Mouse (Mus musculus) ES-Bruce4 (cell line): ENCODE measurements around the gene Hoxd8. TPM values are rescaled to one million over a fixed set of nuclear protein-coding genes. Genes with fewer than 3 reads are reported as not detected.
A peak's percentile ranks its signal among the peaks of the same experiment; 100 is the strongest.

Source experiments
- H3K27ac ChIP-seq: 2 replicates; pipeline ENCODE4 v1.5.1; 2012; ENCODE audit warnings: low read length, inconsistent platforms; ENCODE audit not compliant: insufficient read depth
- H3K27me3 ChIP-seq: 2 replicates; pipeline ENCODE4 v1.6.1; 2012; ENCODE audit warnings: mild to moderate bottlenecking, low read length, inconsistent platforms; ENCODE audit not compliant: control insufficient read depth, poor library complexity, insufficient read depth, severe bottlenecking
- H3K36me3 ChIP-seq: 2 replicates; pipeline ENCODE4 v1.6.1; 2012; ENCODE audit warnings: inconsistent platforms, mild to moderate bottlenecking, low read length, moderate library complexity; ENCODE audit not compliant: control insufficient read depth, poor library complexity, insufficient read depth, severe bottlenecking
- H3K4me1 ChIP-seq: one replicate; pipeline ENCODE4 v1.8.1; 2011; ENCODE audit warnings: low read length; ENCODE audit not compliant: control insufficient read depth, insufficient read depth
- H3K4me3 ChIP-seq: 2 replicates; pipeline ENCODE4 v1.5.1; 2011; ENCODE audit warnings: low read depth, mild to moderate bottlenecking, low read length
- H3K9ac ChIP-seq: 2 replicates; pipeline ENCODE4 v1.6.1; 2012; ENCODE audit warnings: low read depth, mild to moderate bottlenecking, inconsistent platforms; ENCODE audit not compliant: poor library complexity, severe bottlenecking
- H3K9me3 ChIP-seq: replicated peaks from 2 replicates; pipeline ENCODE4 v1.6.1; 2012; ENCODE audit warnings: mild to moderate bottlenecking, low read length, inconsistent platforms; ENCODE audit not compliant: control insufficient read depth, poor library complexity, insufficient read depth, severe bottlenecking
- CTCF ChIP-seq: IDR thresholded peaks from one replicate; pipeline ENCODE4 v1.8.1; 2011; ENCODE audit warnings: low read depth, low read length
- EP300 ChIP-seq: IDR thresholded peaks from 2 replicates; pipeline ENCODE4 v1.6.1; 2011; ENCODE audit warnings: low read depth, low read length; ENCODE audit not compliant: insufficient read depth
- POLR2A ChIP-seq: IDR thresholded peaks from one replicate; pipeline ENCODE4 v1.8.1; 2011; ENCODE audit warnings: low read length; ENCODE audit not compliant: insufficient read depth
- polyA plus RNA-seq: library from polyadenylated mRNA; stranded (reverse); fragments of >200 nt; gene quantifications from 2 replicates; pipeline ENCODE4 v1.2.4, GENCODE M21; 2011; ENCODE audit warnings: low read depth; ENCODE audit not compliant: missing spikeins, insufficient read depth, insufficient read length

Hoxd8 gene
- polyA plus RNA-seq, 1 experiment = 2.1 TPM

DNA sequence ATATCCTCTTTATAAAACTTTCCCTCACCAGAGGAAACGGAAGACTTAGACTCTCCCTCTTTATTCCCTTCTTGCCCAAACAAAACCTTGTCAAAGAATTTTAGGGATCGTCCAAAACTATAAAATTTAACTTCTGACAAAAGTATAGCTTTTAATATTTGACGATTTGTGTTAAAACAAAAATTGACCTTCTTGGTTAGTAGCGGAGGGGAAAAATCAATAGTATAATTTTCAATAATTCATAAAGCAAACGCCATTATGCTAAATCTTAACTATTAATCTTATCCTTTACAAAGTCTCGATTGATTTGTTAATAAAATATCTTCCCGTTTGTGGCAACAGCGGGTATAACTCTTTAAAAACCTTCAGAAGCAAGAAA is 14.1 kb upstream of the Hoxd8 start:
- no peak overlapping the region for H3K27ac ChIP-seq
- H3K4me1 ChIP-seq = no peaks in the 10 kb centered on the region
- H3K27me3 ChIP-seq = peaks cover 59% of the 10 kb centered on the region
- H3K36me3 ChIP-seq = no peaks in the 10 kb centered on the region
- no peak for TF ChIP-seq EP300
- TF ChIP-seq POLR2A = no peak
- no peak for TF ChIP-seq CTCF
- no peak overlapping the region for H3K9ac ChIP-seq
- no peak overlapping the region for H3K4me3 ChIP-seq
- no peaks in the 10 kb centered on the region for H3K9me3 ChIP-seq

DNA sequence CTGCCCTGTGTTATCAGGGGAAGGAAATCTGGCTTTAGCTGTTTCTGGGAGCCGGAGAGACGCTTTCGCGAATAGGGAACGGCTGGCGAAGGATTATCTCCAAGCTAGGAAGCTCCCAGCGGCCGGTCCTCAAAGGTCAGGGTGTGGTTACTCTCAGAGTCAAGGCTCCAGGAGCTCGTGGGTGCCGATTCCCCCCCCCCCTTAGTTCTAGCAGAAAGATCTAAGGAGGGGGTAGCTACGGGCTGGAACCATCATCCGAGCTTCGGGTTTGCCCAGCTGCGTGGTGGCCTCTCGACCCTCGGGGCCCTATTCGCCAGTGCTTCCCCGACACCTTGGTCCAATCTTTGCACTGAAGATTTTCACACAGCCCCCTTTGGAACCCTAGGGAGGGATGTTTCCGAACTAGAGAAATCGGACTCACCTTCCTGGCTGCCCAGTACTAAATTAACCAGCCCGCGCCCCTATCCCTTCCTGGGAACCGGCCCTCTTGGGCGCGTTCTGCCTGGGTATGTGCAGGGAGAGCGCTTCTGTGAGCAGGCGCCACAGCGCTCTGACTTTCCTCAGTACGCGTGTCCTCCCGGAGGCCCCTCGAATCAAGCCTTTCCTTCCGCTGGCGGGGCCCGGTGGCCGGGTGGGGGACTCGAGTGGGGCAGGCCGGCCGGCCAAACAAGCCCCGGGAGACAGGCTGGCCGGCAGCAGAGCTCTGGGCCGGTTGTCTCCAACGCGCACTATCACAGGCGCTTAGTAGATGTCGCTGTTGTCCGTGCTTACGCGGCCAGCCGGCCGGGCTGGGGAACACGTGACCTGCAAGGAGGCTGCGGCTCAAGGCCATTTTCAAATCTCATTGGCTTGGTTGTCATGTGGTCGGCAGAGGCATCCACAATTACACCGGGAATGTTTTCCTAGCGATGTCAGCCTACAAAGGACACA is 13.1 kb upstream of the Hoxd8 start, which contains the start of gene Hoxd10:
Gene Hoxd10, plus strand, starts transcription at position 903 of the 930 bp plus-strand sequence.
- peak within 1 kb of the TSS; percentile 49 for H3K4me3 ChIP-seq
- no peak within 1 kb of the TSS for H3K27ac ChIP-seq
- no peaks in the 10 kb centered on the region for H3K36me3 ChIP-seq
- TF ChIP-seq EP300 (no peak), CTCF (peak; percentile 59)
- H3K9me3 ChIP-seq = no peaks in the 10 kb centered on the region
- H3K9ac ChIP-seq = 0 out of 2 replicates have a peak within 1 kb of the TSS, but pooled peaks have one; percentile 10
- H3K4me1 ChIP-seq = no peaks in the 10 kb centered on the region
- H3K27me3 ChIP-seq = peaks cover 64% of the 10 kb centered on the region

DNA sequence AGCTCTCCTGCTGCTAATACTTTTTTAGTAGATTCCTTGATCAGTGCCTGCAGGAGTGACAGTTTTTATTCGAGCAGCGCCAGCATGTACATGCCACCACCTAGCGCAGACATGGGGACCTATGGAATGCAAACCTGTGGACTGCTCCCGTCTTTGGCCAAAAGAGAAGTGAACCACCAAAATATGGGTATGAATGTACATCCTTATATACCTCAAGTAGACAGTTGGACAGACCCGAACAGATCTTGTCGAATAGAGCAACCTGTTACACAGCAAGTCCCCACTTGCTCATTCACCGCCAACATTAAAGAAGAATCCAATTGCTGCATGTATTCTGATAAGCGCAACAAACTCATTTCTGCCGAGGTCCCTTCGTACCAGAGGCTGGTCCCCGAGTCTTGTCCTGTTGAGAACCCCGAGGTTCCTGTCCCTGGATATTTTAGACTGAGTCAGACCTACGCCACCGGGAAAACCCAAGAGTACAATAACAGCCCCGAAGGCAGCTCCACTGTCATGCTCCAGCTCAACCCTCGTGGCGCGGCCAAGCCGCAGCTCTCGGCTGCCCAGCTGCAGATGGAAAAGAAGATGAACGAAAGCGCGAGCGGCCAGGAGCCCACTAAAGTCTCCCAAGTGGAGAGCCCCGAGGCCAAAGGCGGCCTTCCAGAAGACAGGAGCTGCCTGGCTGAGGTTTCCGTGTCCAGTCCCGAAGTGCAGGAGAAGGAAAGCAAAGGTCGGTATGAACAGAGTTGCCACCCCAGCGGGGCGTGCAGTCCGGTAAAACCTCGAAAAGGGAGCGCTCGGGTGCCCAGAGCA is 12.2 kb upstream of the Hoxd8 start:
- peaks cover 64% of the 10 kb centered on the region for H3K27me3 ChIP-seq
- no peaks in the 10 kb centered on the region for H3K4me1 ChIP-seq
- no peaks in the 10 kb centered on the region for H3K36me3 ChIP-seq
- TF ChIP-seq CTCF = no peak
- TF ChIP-seq EP300 = no peak
- no peak for TF ChIP-seq POLR2A
- H3K4me3 ChIP-seq = peak overlapping the region; percentile 22
- H3K9me3 ChIP-seq = no peaks in the 10 kb centered on the region
- no peak overlapping the region for H3K9ac ChIP-seq
- no peak overlapping the region for H3K27ac ChIP-seq

DNA sequence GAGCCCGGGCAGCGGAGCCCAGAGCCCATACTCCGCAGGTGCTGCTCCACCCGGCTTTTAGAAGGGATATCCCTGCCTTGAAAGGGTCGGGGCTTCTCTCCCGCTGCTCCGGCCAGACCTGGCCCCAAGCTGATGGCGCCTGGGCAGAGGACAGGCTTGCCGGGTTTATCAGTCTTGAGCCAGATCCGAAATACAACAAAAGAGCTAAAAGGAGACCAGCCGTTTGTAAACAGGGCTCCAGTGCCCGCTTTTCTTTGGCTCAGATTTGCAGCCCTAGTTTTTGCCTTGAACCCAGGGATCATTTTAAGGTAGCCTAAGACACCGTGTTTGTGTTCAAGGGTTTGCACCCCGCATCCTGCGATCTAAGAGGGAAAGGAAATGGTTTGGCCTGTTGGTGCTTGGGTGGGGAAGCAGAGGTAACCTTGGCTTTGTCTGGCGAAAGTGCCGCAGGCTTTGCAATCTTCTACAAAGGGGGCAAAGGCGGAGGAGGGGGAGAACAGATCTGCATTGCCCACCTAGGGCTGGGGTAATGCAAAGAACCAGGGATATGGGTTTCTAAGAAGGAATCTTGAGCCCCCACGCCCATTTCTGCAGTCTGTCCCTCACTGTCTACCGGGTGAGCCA is 11.5 kb upstream of the Hoxd8 start:
- Histone ChIP-seq H3K36me3 (no peaks in the 10 kb centered on the region), H3K27me3 (peaks cover 62% of the 10 kb centered on the region), H3K9me3 (no peaks in the 10 kb centered on the region), H3K4me1 (no peaks in the 10 kb centered on the region), H3K4me3 (no peak overlapping the region; the same call in 1 of the 2 replicates), H3K9ac (no peak overlapping the region), H3K27ac (no peak overlapping the region)
- TF ChIP-seq EP300 (no peak), CTCF (no peak), POLR2A (no peak)

DNA sequence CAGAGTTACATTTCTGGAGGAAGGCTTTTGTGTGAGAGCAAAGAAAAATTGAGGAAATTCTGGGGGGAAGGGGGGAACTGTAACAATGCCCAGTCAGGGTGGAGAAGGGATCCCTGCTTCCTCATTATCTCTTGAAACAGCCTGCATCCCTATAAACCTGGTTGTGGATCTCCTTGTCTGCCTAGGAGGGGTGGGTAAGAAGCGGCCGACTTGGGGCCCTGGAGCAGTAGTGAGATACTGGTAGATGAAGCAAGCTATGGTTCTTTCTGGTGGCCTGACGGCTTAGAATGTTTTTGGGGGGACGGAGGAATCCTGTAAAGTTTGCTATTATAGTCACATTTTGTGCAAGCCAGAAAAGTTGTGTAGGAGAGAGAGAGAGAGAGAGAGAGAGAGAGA is 11.0 kb upstream of the Hoxd8 start:
- H3K4me1 ChIP-seq = no peaks in the 10 kb centered on the region
- H3K9me3 ChIP-seq = no peaks in the 10 kb centered on the region
- H3K27me3 ChIP-seq = peaks cover 65% of the 10 kb centered on the region
- no peak overlapping the region for H3K27ac ChIP-seq
- TF ChIP-seq POLR2A (no peak), EP300 (no peak), CTCF (no peak)
- no peak overlapping the region for H3K4me3 ChIP-seq
- no peak overlapping the region for H3K9ac ChIP-seq
- H3K36me3 ChIP-seq = no peaks in the 10 kb centered on the region
